Mouse (Mus musculus): Measurements from ENCODE around the gene Tmem165. TPM values are rescaled to one million over a fixed set of nuclear protein-coding genes. Genes with fewer than 3 reads are reported as not detected.

Tmem165 gene
- total RNA-seq (2021): 10 to 100 TPM; 33.1 to 33.5 TPM

- DNase-seq: peak; percentile 95
Observed at GRCm38 (mm10) chr5:76183750-76184261, at the start of gene Tmem165. Gene Tmem165 (plus strand): TSS chr5:76183880.

GRCm38 (mm10) chr5:76135644-76136043, 48.0 kb upstream of the Tmem165 start:
- DNase-seq: no peak

- DNase-seq: no peak
Observed at GRCm38 (mm10) chr5:76136271-76136670, 47.4 kb upstream of the Tmem165 start.

- no peak for DNase-seq
Observed at GRCm38 (mm10) chr5:76137586-76137985, 46.1 kb upstream of the Tmem165 start.

- DNase-seq: no peak
Observed at GRCm38 (mm10) chr5:76138071-76138470, 45.6 kb upstream of the Tmem165 start.

GRCm38 (mm10) chr5:76138512-76138911, 45.2 kb upstream of the Tmem165 start:
- peak; percentile 5 to 19 for DNase-seq

- no peak for DNase-seq
Observed at GRCm38 (mm10) chr5:76139171-76139671, 44.5 kb upstream of the Tmem165 start.

- DNase-seq: peak; percentile 92 to 94
Observed at GRCm38 (mm10) chr5:76139808-76140729, 43.6 kb upstream of the Tmem165 start, which contains the start of gene Srd5a3. Gene Srd5a3 (plus strand): TSS chr5:76140271.

- no peak for DNase-seq
Observed at GRCm38 (mm10) chr5:76140730-76141066, 43.0 kb upstream of the Tmem165 start.

GRCm38 (mm10) chr5:76143356-76143755, 40.3 kb upstream of the Tmem165 start:
- no peak for DNase-seq

GRCm38 (mm10) chr5:76146401-76146800, 37.3 kb upstream of the Tmem165 start:
- no peak for DNase-seq

- no peak for DNase-seq
Observed at GRCm38 (mm10) chr5:76149436-76149835, 34.2 kb upstream of the Tmem165 start.

- DNase-seq: no peak
Observed at GRCm38 (mm10) chr5:76152956-76153355, 30.7 kb upstream of the Tmem165 start.

- no peak for DNase-seq
Observed at GRCm38 (mm10) chr5:76153430-76153829, 30.2 kb upstream of the Tmem165 start.

- DNase-seq: no peak
Observed at GRCm38 (mm10) chr5:76154434-76155165, 29.1 kb upstream of the Tmem165 start.

GRCm38 (mm10) chr5:76159555-76159954, 24.1 kb upstream of the Tmem165 start:
- DNase-seq: no peak

GRCm38 (mm10) chr5:76160086-76160485, 23.6 kb upstream of the Tmem165 start:
- DNase-seq: no peak

- no peak for DNase-seq
Observed at GRCm38 (mm10) chr5:76161491-76161890, 22.2 kb upstream of the Tmem165 start.

GRCm38 (mm10) chr5:76162926-76163325, 20.8 kb upstream of the Tmem165 start:
- no peak for DNase-seq

- DNase-seq: no peak
Observed at GRCm38 (mm10) chr5:76163828-76164390, 19.8 kb upstream of the Tmem165 start.

- DNase-seq: no peak
Observed at GRCm38 (mm10) chr5:76164827-76165226, 18.9 kb upstream of the Tmem165 start.

GRCm38 (mm10) chr5:76170522-76170921, 13.2 kb upstream of the Tmem165 start:
- no peak for DNase-seq

- no peak for DNase-seq
Observed at GRCm38 (mm10) chr5:76171039-76171438, 12.6 kb upstream of the Tmem165 start.
